Mouse (Mus musculus) layer of hippocampus, adult 11-12 months (tissue): ENCODE data around the gene Gid4.
A peak's percentile ranks its signal among the peaks of the same experiment; 100 is the strongest.

ENCODE experiments used
- DNase-seq: peaks from one replicate; pipeline ENCODE4 v3.0.0; 2022; ENCODE audit warnings: low spot score

Gid4 gene

GRCm38 (mm10) chr11:60416963-60417716 lies at the start of gene Gid4:
Gene Gid4 (plus strand): TSS chr11:60417145.
- DNase-seq: peak; percentile 99

GRCm38 (mm10) chr11:60367256-60367655 lies 49.7 kb upstream of the Gid4 start:
- no peak for DNase-seq

GRCm38 (mm10) chr11:60368909-60369308 lies 48.0 kb upstream of the Gid4 start:
- DNase-seq: no peak

- DNase-seq: no peak
Measured at GRCm38 (mm10) chr11:60369448-60369847, 47.5 kb upstream of the Gid4 start.

- DNase-seq: no peak
Measured at GRCm38 (mm10) chr11:60370431-60370830, 46.5 kb upstream of the Gid4 start.

GRCm38 (mm10) chr11:60374481-60374880 lies 42.5 kb upstream of the Gid4 start:
- DNase-seq: no peak

GRCm38 (mm10) chr11:60383518-60383917 lies 33.4 kb upstream of the Gid4 start:
- no peak for DNase-seq

GRCm38 (mm10) chr11:60384762-60385421 lies 32.1 kb upstream of the Gid4 start:
- peak; percentile 78 for DNase-seq

- DNase-seq: no peak
Measured at GRCm38 (mm10) chr11:60385946-60386345, 31.0 kb upstream of the Gid4 start.

GRCm38 (mm10) chr11:60387944-60388343 lies 29.0 kb upstream of the Gid4 start:
- DNase-seq: no peak

- no peak for DNase-seq
Measured at GRCm38 (mm10) chr11:60391346-60391745, 25.6 kb upstream of the Gid4 start.

- DNase-seq: no peak
Measured at GRCm38 (mm10) chr11:60396546-60396945, 20.4 kb upstream of the Gid4 start.

GRCm38 (mm10) chr11:60397172-60397571 lies 19.8 kb upstream of the Gid4 start:
- DNase-seq: peak; percentile 30

- no peak for DNase-seq
Measured at GRCm38 (mm10) chr11:60406606-60407005, 10.3 kb upstream of the Gid4 start.

GRCm38 (mm10) chr11:60412173-60412572 lies 4.8 kb upstream of the Gid4 start:
- peak; percentile 84 for DNase-seq

- DNase-seq: no peak
Measured at GRCm38 (mm10) chr11:60412921-60413320, 4.0 kb upstream of the Gid4 start.

GRCm38 (mm10) chr11:60416590-60416962 lies 369 bp upstream of the Gid4 start:
- DNase-seq: no peak

GRCm38 (mm10) chr11:60417717-60418472 lies 950 bp downstream of the Gid4 start, which contains the start of gene Atpaf2:
Gene Atpaf2 (minus strand): TSS chr11:60418457.
- DNase-seq: no peak

GRCm38 (mm10) chr11:60418473-60418803 lies 1.5 kb downstream of the Gid4 start:
- no peak for DNase-seq

GRCm38 (mm10) chr11:60422046-60422668 lies 5.2 kb downstream of the Gid4 start:
- DNase-seq: no peak

GRCm38 (mm10) chr11:60423006-60423405 lies 6.1 kb downstream of the Gid4 start:
- no peak for DNase-seq

GRCm38 (mm10) chr11:60426417-60426816 lies 9.5 kb downstream of the Gid4 start:
- no peak for DNase-seq
